Mouse (Mus musculus) heart, embryonic 14.5 days (tissue): Measurements from ENCODE around the gene Zdhhc18. TPM values are rescaled to one million over a fixed set of nuclear protein-coding genes. Genes with fewer than 3 reads are reported as not detected.

ENCODE experiments used
- ATAC-seq: fragments of 200-750 bp; cut with Nextera tagmentation; 2 replicates; pipeline ENCODE4 v1.8.0; 2017; ENCODE audit warnings: low read depth, moderate TSS enrichment; ENCODE audit not compliant: insufficient number of reproducible peaks, insufficient read depth, low FRiP score
- H3K27ac ChIP-seq, 2 experiments: fragments of 200-500 bp in 1 of 2; fragments of 300-500 bp in 1 of 2; sonication (generic) in 1 of 2; replicated peaks in 1 of 2; 2 replicates each; pipeline ENCODE4 v1.5.1; 2012 to 2014; ENCODE audit warnings: low read depth in 2 of 2, low read length in 2 of 2, control low read depth in 1 of 2, mild to moderate bottlenecking in 1 of 2, mixed read lengths in 1 of 2; ENCODE audit not compliant: control insufficient read depth in 1 of 2, insufficient read depth in 1 of 2
- H3K27me3 ChIP-seq: fragments of 300-500 bp; sonication (generic); 2 replicates; pipeline ENCODE4 v1.6.1; 2014; ENCODE audit warnings: mild to moderate bottlenecking, low read length, control low read depth; ENCODE audit not compliant: control insufficient read depth, insufficient read depth
- H3K36me3 ChIP-seq: fragments of 300-500 bp; sonication (generic); 2 replicates; pipeline ENCODE4 v1.6.1; 2014; ENCODE audit warnings: mild to moderate bottlenecking, control low read depth, low read length, mixed read lengths; ENCODE audit not compliant: control insufficient read depth, insufficient read depth
- H3K4me1 ChIP-seq, 2 experiments: fragments of 200-500 bp in 1 of 2; fragments of 300-500 bp in 1 of 2; sonication (generic) in 1 of 2; 2 replicates each; pipeline ENCODE4 v1.6.1; 2012 to 2014; ENCODE audit warnings: low read length in 2 of 2, control low read depth in 1 of 2, mixed read lengths in 1 of 2; ENCODE audit not compliant: control insufficient read depth in 2 of 2, insufficient read depth in 2 of 2
- H3K4me2 ChIP-seq: fragments of 300-500 bp; sonication (generic); 2 replicates; pipeline ENCODE4 v1.6.1; 2014; ENCODE audit warnings: mild to moderate bottlenecking, low read length
- H3K4me3 ChIP-seq, 2 experiments: fragments of 200-500 bp in 1 of 2; fragments of 300-500 bp in 1 of 2; sonication (generic) in 1 of 2; 2 replicates each; pipeline ENCODE4 v1.5.1; 2012 to 2014; ENCODE audit warnings: low read length in 2 of 2, mild to moderate bottlenecking in 2 of 2, control low read depth in 1 of 2, low read depth in 1 of 2, moderate library complexity in 1 of 2; ENCODE audit not compliant: control insufficient read depth in 1 of 2, insufficient read depth in 1 of 2
- H3K9ac ChIP-seq: fragments of 300-500 bp; sonication (generic); 2 replicates; pipeline ENCODE4 v1.6.1; 2014; ENCODE audit warnings: mild to moderate bottlenecking, low read length
- H3K9me3 ChIP-seq: fragments of 300-500 bp; sonication (generic); 2 replicates; pipeline ENCODE4 v1.6.1; 2016; ENCODE audit warnings: low read length, control low read depth; ENCODE audit not compliant: control insufficient read depth
- WGBS: fragments of 180-500 bp; shearing (Covaris S2); extraction: QIAGEN DNeasy Blood & Tissue Kit; methylation state at CpG from one replicate; pipeline ENCODE4 v1.1.7; 2014; 5-methylcytosine and 5-hydroxymethylcytosine counted together
- polyA plus RNA-seq: library from polyadenylated mRNA; unstranded; fragments of >200 nt; fragmentation: Nextera tagmentation; extraction: Ambion mirVana; gene quantifications from 2 replicates; pipeline ENCODE4 v1.2.1, GENCODE M21; 2014

The Zdhhc18 gene
- polyA plus RNA-seq, 1 experiment from 2014 or later, result 4.7 TPM

DNA sequence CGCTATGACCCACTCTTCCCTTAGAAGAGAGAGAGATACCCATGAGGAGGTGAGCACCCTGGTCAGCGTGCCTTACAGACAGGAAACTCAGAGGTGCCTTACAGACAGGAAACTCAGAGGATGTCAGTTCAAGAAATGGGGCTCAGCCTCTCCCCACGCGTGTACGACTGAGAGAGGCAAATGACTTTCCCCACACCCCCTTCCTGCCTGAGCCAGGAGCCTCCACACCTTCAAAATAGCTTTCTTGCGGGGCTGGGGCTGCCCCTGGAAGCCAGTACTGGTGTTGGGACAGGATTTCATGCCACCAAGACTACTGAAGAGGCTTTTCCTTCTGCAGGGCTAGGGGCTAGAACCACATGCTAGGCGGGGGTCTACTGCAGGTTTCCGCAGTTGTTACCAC is 29.3 kb downstream of the Zdhhc18 start:
- Histone ChIP-seq H3K27me3 (no peaks in the 10 kb centered on the region), H3K4me3 (no peak overlapping the region), H3K9me3 (no peaks in the 10 kb centered on the region), H3K4me2 (no peak overlapping the region), H3K27ac (no peak overlapping the region), H3K36me3 (peaks cover 11% of the 10 kb centered on the region; the same call in 1 of the 2 replicates), H3K9ac (no peak overlapping the region), H3K4me1 (peaks cover 6 to 9% of the 10 kb centered on the region in 2 experiments; a peak in 3 of 4 replicates)
- no peak for ATAC-seq
- WGBS, result 83% methylated on average over 8 of the region's 8 CpGs

- WGBS, result 49% methylated on average over 4 of the region's 4 CpGs
- Histone ChIP-seq H3K9ac (no peak overlapping the region), H3K27ac (no peak overlapping the region), H3K9me3 (no peaks in the 10 kb centered on the region), H3K4me3 (no peak overlapping the region), H3K36me3 (peaks cover 11% of the 10 kb centered on the region; the same call in 1 of the 2 replicates), H3K4me1 (peaks cover 4 to 6% of the 10 kb centered on the region in 2 experiments; a peak in 3 of 4 replicates), H3K4me2 (no peak overlapping the region), H3K27me3 (no peaks in the 10 kb centered on the region)
- ATAC-seq, result no peak
Measured at GRCm38 (mm10) chr4:133619473-133620136, 30.3 kb downstream of the Zdhhc18 start.

DNA sequence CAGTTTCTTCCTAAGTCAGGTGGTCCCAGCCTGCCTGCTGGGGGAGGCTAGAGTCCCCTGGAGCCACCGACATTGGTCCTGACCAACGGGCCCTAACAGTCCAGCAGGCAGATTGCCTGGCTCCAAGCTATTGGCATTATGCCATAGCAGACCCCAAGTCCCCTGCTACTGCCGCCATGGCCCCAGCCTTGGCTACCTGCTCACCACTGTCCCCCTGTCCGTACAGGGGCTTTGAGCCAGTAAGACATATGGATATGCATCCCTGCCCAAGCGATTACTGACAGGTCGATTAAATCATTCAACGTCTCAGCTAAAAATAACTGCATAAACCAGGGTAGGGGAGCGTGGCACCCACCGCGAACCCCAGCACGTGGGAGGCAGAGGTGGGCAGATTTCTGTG is 32.0 kb downstream of the Zdhhc18 start:
- ATAC-seq, result no peak
- H3K4me2 ChIP-seq, result no peak overlapping the region
- H3K27me3 ChIP-seq, result no peaks in the 10 kb centered on the region
- peaks cover 21% of the 10 kb centered on the region for H3K36me3 ChIP-seq
- H3K4me1 ChIP-seq, result peaks cover 4 to 6% of the 10 kb centered on the region in 2 experiments; a peak in 3 of 4 replicates
- WGBS, result 81% methylated on average over 11 of the region's 11 CpGs
- no peak overlapping the region for H3K27ac ChIP-seq
- no peaks in the 10 kb centered on the region for H3K9me3 ChIP-seq
- H3K9ac ChIP-seq, result no peak overlapping the region
- H3K4me3 ChIP-seq, result no peak overlapping the region

- Histone ChIP-seq H3K4me3 (no peak overlapping the region), H3K4me2 (no peak overlapping the region), H3K27ac (no peak overlapping the region), H3K4me1 (peaks cover 4 to 6% of the 10 kb centered on the region in 2 experiments; a peak in 3 of 4 replicates), H3K9me3 (peaks cover 8% of the 10 kb centered on the region; the same call in 1 of the 2 replicates), H3K36me3 (peaks cover 33% of the 10 kb centered on the region), H3K9ac (no peak overlapping the region), H3K27me3 (no peaks in the 10 kb centered on the region)
- ATAC-seq, result no peak
- WGBS, result 67% methylated on average over 10 of the region's 10 CpGs
Measured at GRCm38 (mm10) chr4:133615416-133615815, 34.5 kb downstream of the Zdhhc18 start.

DNA sequence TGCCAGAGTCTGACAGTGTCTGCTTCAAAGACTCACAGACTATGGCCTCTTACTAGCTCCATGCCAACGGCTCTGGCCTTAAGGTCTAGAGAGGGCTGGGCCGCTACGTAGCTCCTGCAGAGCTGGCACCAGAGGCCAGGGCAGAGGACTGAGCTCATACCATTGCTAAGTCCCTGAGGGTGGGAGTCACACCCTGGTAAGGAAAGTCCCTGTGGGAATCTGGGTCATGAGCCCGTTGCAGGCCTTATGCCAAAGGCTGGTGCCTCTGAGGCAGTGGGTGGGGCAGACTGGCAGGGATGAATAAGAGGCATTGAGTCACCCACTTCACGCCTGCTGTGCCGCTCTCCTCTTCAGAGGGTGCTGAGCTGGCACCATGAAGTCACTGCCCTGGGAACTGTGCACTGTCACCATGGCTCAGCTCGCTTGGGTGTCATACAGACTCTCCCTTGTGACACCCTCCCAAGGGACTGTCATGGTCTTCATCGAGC is 35.6 kb downstream of the Zdhhc18 start:
- H3K27ac ChIP-seq, result no peak overlapping the region
- peaks cover 8% of the 10 kb centered on the region; the same call in 1 of the 2 replicates for H3K9me3 ChIP-seq
- H3K4me3 ChIP-seq, result no peak overlapping the region
- H3K27me3 ChIP-seq, result no peaks in the 10 kb centered on the region
- peaks cover 35% of the 10 kb centered on the region for H3K36me3 ChIP-seq
- ATAC-seq, result no peak; the same call in 1 of the 2 replicates
- no peaks in the 10 kb centered on the region for H3K4me1 ChIP-seq
- no peak overlapping the region for H3K9ac ChIP-seq
- no peak overlapping the region for H3K4me2 ChIP-seq
- 84% methylated on average over 8 of the region's 8 CpGs for WGBS

GRCm38 (mm10) chr4:133613867-133614266 is 36.1 kb downstream of the Zdhhc18 start:
- Histone ChIP-seq H3K27me3 (no peaks in the 10 kb centered on the region), H3K4me2 (no peak overlapping the region), H3K36me3 (peaks cover 35% of the 10 kb centered on the region), H3K27ac (no peak overlapping the region), H3K9ac (no peak overlapping the region), H3K4me1 (no peaks in the 10 kb centered on the region), H3K9me3 (peaks cover 8% of the 10 kb centered on the region; the same call in 1 of the 2 replicates), H3K4me3 (no peak overlapping the region)
- 77% methylated on average over 4 of the region's 4 CpGs for WGBS
- ATAC-seq, result no peak

DNA sequence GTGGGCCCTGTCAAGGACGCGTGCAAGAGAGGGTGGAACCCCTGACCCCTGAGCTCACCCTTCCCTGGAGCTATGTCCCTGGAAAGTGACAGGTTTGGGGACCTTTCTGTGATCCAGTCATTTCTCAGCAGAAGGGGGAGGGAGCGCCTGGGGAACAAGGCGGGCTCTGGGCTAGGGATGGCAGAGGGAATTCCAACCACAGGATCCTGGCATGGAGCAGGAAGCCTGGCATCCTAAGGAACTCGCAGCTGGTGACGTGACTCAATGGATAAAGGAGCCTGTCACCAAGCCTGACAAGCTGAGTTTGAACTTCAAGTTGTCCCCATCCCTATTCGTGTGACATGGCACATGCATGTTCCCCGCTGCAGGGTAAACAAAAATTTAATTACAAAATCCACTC is 36.9 kb downstream of the Zdhhc18 start:
- 91% methylated on average over 8 of the region's 8 CpGs for WGBS
- Histone ChIP-seq H3K9me3 (peaks cover 8% of the 10 kb centered on the region; the same call in 1 of the 2 replicates), H3K9ac (no peak overlapping the region), H3K4me1 (no peaks in the 10 kb centered on the region), H3K27me3 (no peaks in the 10 kb centered on the region), H3K4me3 (no peak overlapping the region), H3K27ac (no peak overlapping the region), H3K36me3 (peaks cover 42% of the 10 kb centered on the region), H3K4me2 (no peak overlapping the region)
- ATAC-seq, result no peak
